Mouse (Mus musculus) kidney, embryonic 16.5 days (tissue): Measurements from ENCODE around the gene Sarnp. TPM values are rescaled to one million over a fixed set of nuclear protein-coding genes. Genes with fewer than 3 reads are reported as not detected.

Experiments
- ATAC-seq: fragments of 200-750 bp; cut with Nextera tagmentation; 2 replicates; pipeline ENCODE4 v1.8.0; 2017; ENCODE audit warnings: moderate TSS enrichment; ENCODE audit not compliant: low FRiP score, low TSS enrichment
- H3K27ac ChIP-seq: fragments of 300-500 bp; sonication (generic); 2 replicates; pipeline ENCODE4 v1.5.1; 2014; ENCODE audit warnings: low read length
- H3K27me3 ChIP-seq: fragments of 300-500 bp; sonication (generic); 2 replicates; pipeline ENCODE4 v1.6.1; 2014; ENCODE audit warnings: low read length, control low read depth, mixed read lengths; ENCODE audit not compliant: insufficient read depth
- H3K36me3 ChIP-seq: fragments of 300-500 bp; sonication (generic); 2 replicates; pipeline ENCODE4 v1.6.1; 2014; ENCODE audit warnings: low read length, control low read depth, mixed read lengths; ENCODE audit not compliant: insufficient read depth
- H3K4me1 ChIP-seq: fragments of 300-500 bp; sonication (generic); 2 replicates; pipeline ENCODE4 v1.6.1; 2014; ENCODE audit warnings: low read length, control low read depth, mixed read lengths; ENCODE audit not compliant: insufficient read depth
- H3K4me2 ChIP-seq: fragments of 300-500 bp; sonication (generic); replicated peaks from 2 replicates; pipeline ENCODE4 v1.6.1; 2014; ENCODE audit warnings: low read depth, low read length
- H3K4me3 ChIP-seq: fragments of 300-500 bp; sonication (generic); 2 replicates; pipeline ENCODE4 v1.5.1; 2014; ENCODE audit warnings: mild to moderate bottlenecking, low read length
- H3K9ac ChIP-seq: fragments of 300-500 bp; sonication (generic); replicated peaks from 2 replicates; pipeline ENCODE4 v1.6.1; 2014; ENCODE audit warnings: low read length
- H3K9me3 ChIP-seq: fragments of 300-500 bp; sonication (generic); 2 replicates; pipeline ENCODE4 v1.6.1; 2016; ENCODE audit warnings: low read length, control low read depth
- WGBS: fragments of 180-500 bp; shearing (Covaris S2); extraction: QIAGEN DNeasy Blood & Tissue Kit; methylation state at CpG from one replicate; pipeline ENCODE4 v1.1.7; 2014; 5-methylcytosine and 5-hydroxymethylcytosine counted together
- polyA plus RNA-seq: library from polyadenylated mRNA; unstranded; fragments of >200 nt; fragmentation: Nextera tagmentation; extraction: Ambion mirVana; gene quantifications from 2 replicates; pipeline ENCODE4 v1.2.1, GENCODE M21; 2015

Gene Sarnp
- 194 and 198 TPM in 2 replicates for polyA plus RNA-seq

DNA sequence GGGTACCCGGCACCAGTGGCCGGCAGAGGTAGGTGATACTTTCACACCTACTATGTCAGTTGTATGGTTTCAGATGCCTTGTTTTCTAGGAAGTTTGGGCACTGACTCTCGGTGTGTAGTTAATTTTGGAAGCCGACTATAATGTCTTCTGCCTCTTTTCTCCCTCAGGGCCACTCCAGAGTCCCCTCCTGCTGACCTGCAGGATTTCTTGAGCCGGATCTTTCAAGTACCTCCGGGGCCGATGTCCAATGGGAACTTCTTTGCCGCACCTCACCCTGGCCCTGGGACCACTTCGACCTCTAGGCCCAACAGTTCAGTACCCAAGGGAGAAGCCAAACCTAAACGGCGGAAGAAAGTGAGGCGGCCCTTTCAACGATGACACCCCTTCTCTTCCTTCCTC, at the start of gene Sarnp:
Gene Sarnp (plus strand): TSS at position 301 of the 400 bp plus-strand sequence.
- Histone ChIP-seq H3K4me3 (no peak within 1 kb of the TSS), H3K36me3 (peaks cover 49% of the 10 kb centered on the region), H3K27ac (no peak within 1 kb of the TSS), H3K4me1 (peaks cover 8% of the 10 kb centered on the region), H3K9ac (no peak within 1 kb of the TSS), H3K27me3 (no peaks in the 10 kb centered on the region), H3K4me2 (no peak within 1 kb of the TSS), H3K9me3 (no peaks in the 10 kb centered on the region)
- WGBS: 88% methylated on average over 13 of the region's 13 CpGs
- no peak for ATAC-seq

DNA sequence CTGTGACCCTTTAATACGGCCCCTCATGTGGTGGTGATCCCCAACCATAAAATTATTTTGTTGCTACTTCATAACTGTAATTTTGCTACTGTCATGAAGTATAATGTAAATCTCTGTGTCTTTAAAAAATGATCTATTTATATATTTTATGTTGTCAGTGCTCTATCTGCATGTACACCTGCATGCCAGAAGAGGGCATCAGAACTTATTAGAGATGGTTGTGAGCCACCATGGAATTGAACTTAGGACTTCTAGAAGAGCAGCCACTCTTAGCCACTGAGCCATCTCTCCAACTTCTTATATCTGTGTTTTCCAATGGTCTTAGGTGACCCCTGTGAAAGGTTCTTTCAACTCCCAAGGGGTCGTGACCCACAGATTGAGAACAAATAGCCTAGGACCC, 44.2 kb upstream of the Sarnp start:
- no peak overlapping the region for H3K4me3 ChIP-seq
- H3K9me3 ChIP-seq: no peaks in the 10 kb centered on the region
- no peak overlapping the region for H3K4me2 ChIP-seq
- WGBS: 80% methylated on average over 2 of the region's 2 CpGs
- no peaks in the 10 kb centered on the region; the same call in 1 of the 2 replicates for H3K36me3 ChIP-seq
- H3K27me3 ChIP-seq: no peaks in the 10 kb centered on the region
- H3K27ac ChIP-seq: no peak overlapping the region
- ATAC-seq: no peak
- H3K4me1 ChIP-seq: no peaks in the 10 kb centered on the region
- no peak overlapping the region for H3K9ac ChIP-seq

- no peaks in the 10 kb centered on the region for H3K36me3 ChIP-seq
- no peak overlapping the region for H3K4me3 ChIP-seq
- H3K9ac ChIP-seq: no peak overlapping the region
- H3K27me3 ChIP-seq: no peaks in the 10 kb centered on the region
- H3K27ac ChIP-seq: no peak overlapping the region
- ATAC-seq: no peak
- H3K4me1 ChIP-seq: peaks cover under 1% of the 10 kb centered on the region; the same call in 1 of the 2 replicates
- 30% methylated on average over 5 of the region's 5 CpGs for WGBS
- H3K4me2 ChIP-seq: no peak overlapping the region
- no peaks in the 10 kb centered on the region for H3K9me3 ChIP-seq
These were observed 43.4 kb upstream of the Sarnp start for GRCm38 (mm10) chr10:128773685-128774084.

GRCm38 (mm10) chr10:128778441-128778840, 38.7 kb upstream of the Sarnp start:
- no peak overlapping the region for H3K4me2 ChIP-seq
- no peak for ATAC-seq
- H3K4me1 ChIP-seq: peaks cover 6% of the 10 kb centered on the region
- no peaks in the 10 kb centered on the region for H3K9me3 ChIP-seq
- H3K27me3 ChIP-seq: no peaks in the 10 kb centered on the region
- H3K4me3 ChIP-seq: no peak overlapping the region
- no peak overlapping the region for H3K9ac ChIP-seq
- peak overlapping the region; percentile 88 for H3K27ac ChIP-seq
- WGBS: 94% methylated on average over 2 of the region's 2 CpGs
- H3K36me3 ChIP-seq: no peaks in the 10 kb centered on the region

DNA sequence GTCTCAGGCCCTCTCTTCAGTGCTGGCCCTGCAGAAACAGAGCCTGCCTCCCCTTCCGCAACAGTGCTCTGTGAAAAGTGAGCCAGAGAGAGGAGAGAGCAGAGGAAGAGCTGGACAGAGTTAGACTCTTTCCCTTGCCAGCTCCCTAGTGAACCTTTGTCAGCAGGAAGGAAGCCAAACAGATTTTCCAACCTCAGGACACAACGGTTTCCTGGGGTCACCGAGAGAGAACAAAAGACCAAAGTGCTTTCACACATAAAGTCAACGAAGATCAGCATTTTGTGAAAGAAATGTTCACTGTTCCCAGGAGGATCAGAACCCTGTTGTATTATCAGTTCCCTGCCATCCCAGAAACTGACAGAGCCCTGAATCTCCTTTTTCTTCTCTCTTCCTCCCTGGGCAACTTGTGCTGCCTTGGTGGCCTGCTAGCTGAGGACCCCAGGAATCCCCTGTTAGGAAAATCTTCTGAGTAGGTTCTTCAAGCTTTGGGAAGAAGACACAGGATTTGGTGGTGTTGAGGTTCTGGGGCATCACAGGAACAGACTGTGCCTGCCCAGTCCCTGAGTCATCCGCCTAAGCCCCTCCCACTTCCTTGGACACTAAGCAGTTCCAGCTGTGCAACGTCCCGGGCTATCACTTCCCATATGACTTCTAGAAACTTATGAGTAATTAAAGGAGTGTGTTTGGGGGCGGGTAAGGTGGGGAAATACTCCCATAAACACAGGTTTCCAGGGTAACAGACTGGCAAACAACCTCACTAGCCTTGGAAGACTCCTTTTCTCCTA, 37.9 kb upstream of the Sarnp start:
- H3K4me1 ChIP-seq: peaks cover 6% of the 10 kb centered on the region
- H3K9ac ChIP-seq: no peak overlapping the region; the same call in 1 of the 2 replicates
- no peak overlapping the region for H3K4me3 ChIP-seq
- ATAC-seq: peak; percentile 96
- H3K36me3 ChIP-seq: no peaks in the 10 kb centered on the region
- 0 out of 2 replicates have a peak, but pooled peaks cover 5% of the 10 kb centered on the region for H3K9me3 ChIP-seq
- peak overlapping the region; percentile 88 for H3K27ac ChIP-seq
- WGBS: 32% methylated on average over 8 of the region's 8 CpGs
- no peaks in the 10 kb centered on the region for H3K27me3 ChIP-seq
- H3K4me2 ChIP-seq: peak overlapping the region; percentile 11; the same call in 1 of the 2 replicates

- Histone ChIP-seq H3K4me1 (peaks cover 6% of the 10 kb centered on the region), H3K4me3 (no peak overlapping the region)
- 92% methylated on average over 1 of the region's 1 CpGs for WGBS
These were observed 36.9 kb upstream of the Sarnp start for GRCm38 (mm10) chr10:128780200-128780599.

GRCm38 (mm10) chr10:128790398-128791124, 26.6 kb upstream of the Sarnp start, which contains the start of gene Mmp19:
Mmp19 (plus strand) TSS chr10:128790910.
- H3K4me3 ChIP-seq: no peak within 1 kb of the TSS
- H3K4me2 ChIP-seq: no peak within 1 kb of the TSS
- H3K9ac ChIP-seq: no peak within 1 kb of the TSS
- ATAC-seq: no peak
- H3K9me3 ChIP-seq: no peaks in the 10 kb centered on the region
- H3K27ac ChIP-seq: no peak within 1 kb of the TSS
- 77% methylated on average over 7 of the region's 7 CpGs for WGBS
- no peaks in the 10 kb centered on the region for H3K36me3 ChIP-seq
- H3K27me3 ChIP-seq: no peaks in the 10 kb centered on the region
- no peaks in the 10 kb centered on the region for H3K4me1 ChIP-seq

More at GRCm38 (mm10) chr10:128780200-128780599, 36.9 kb upstream of the Sarnp start:
- Histone ChIP-seq H3K27me3 (no peaks in the 10 kb centered on the region), H3K27ac (no peak overlapping the region), H3K9ac (no peak overlapping the region), H3K36me3 (no peaks in the 10 kb centered on the region), H3K4me2 (no peak overlapping the region), H3K9me3 (peaks cover 9% of the 10 kb centered on the region; the same call in 1 of the 2 replicates)
- ATAC-seq: no peak

GRCm38 (mm10) chr10:128792041-128792440, 25.1 kb upstream of the Sarnp start:
- no peak overlapping the region for H3K4me2 ChIP-seq
- H3K27me3 ChIP-seq: no peaks in the 10 kb centered on the region
- no peak overlapping the region for H3K4me3 ChIP-seq
- no peaks in the 10 kb centered on the region for H3K4me1 ChIP-seq
- H3K36me3 ChIP-seq: no peaks in the 10 kb centered on the region
- H3K9me3 ChIP-seq: no peaks in the 10 kb centered on the region
- H3K27ac ChIP-seq: no peak overlapping the region
- no peak overlapping the region for H3K9ac ChIP-seq
- ATAC-seq: no peak

GRCm38 (mm10) chr10:128793258-128793657, 23.9 kb upstream of the Sarnp start:
- ATAC-seq: no peak
- Histone ChIP-seq H3K9ac (no peak overlapping the region), H3K4me1 (no peaks in the 10 kb centered on the region), H3K4me3 (no peak overlapping the region), H3K4me2 (no peak overlapping the region), H3K27ac (no peak overlapping the region), H3K9me3 (no peaks in the 10 kb centered on the region), H3K36me3 (no peaks in the 10 kb centered on the region), H3K27me3 (no peaks in the 10 kb centered on the region)
- WGBS: 90% methylated on average over 1 of the region's 1 CpGs

DNA sequence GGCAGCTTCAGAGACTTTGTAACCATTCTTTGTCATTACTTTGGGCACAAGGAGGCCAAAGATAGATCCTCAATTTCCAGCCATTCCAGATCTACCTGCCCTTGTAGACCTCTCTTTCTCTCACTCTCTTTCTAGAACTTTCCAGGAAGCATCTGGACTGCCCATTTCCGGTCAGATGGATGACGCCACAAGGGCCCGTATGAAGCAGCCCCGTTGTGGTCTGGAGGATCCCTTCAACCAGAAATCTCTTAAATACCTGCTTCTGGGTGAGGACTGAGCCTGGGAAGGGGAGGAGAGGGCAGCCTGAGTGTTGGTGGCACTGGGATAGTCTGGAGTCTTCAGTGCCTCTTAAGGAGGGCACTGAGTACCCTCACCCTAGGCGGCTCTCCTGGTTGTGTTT, 22.7 kb upstream of the Sarnp start:
- Histone ChIP-seq H3K27ac (no peak overlapping the region), H3K36me3 (no peaks in the 10 kb centered on the region), H3K4me1 (no peaks in the 10 kb centered on the region), H3K9me3 (no peaks in the 10 kb centered on the region), H3K9ac (no peak overlapping the region), H3K27me3 (no peaks in the 10 kb centered on the region), H3K4me2 (no peak overlapping the region), H3K4me3 (no peak overlapping the region)
- ATAC-seq: no peak
- 85% methylated on average over 5 of the region's 5 CpGs for WGBS
